Mouse (Mus musculus): Measurements from ENCODE around the gene Prkag2.

DNA sequence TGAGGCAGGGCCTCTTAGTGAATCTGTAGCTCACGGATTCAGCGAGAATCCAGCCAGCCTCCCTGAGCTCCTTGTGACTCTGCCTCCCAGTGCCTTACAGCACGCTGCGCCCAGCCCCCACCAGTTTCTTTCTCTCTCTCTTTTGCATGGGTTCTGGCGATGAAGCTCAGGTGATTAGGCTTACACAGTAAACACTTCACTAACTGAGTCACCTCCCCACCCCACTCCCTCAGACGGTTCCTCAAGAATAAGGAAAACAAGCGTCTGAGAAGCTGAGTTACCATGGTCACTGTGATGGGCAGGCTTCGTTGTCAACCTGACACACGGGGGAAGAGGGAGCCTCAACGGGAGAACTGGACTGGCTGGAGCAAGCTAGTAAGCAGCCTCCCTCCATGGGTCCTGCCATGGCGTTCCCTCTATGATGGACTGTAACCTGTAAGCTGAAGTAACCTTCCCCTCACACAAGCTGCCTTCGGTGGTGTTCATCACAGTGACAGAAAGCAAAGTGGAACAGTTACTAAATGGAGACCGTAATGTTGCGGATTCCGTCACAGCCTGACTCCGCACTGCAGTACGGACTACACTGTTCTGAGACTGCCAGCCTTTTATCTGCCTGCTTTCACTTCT, 37.8 kb downstream of the Prkag2 start:
- TF ChIP-seq CTCF (IDR thresholded peaks at IDR 0.05; ENCODE audit: low read depth) (no peak), EP300 (IDR thresholded peaks at IDR 0.05; ENCODE audit: low read depth) (no peak)
